Mouse (Mus musculus) brain, embryonic 18.5 days (tissue): ENCODE results near the gene Msrb3.

Source experiments
- DNase-seq: peaks from one replicate; pipeline ENCODE4 v3.0.0-alpha.2; 2012; ENCODE audit warnings: low read depth, low spot score

The Msrb3 gene

DNA sequence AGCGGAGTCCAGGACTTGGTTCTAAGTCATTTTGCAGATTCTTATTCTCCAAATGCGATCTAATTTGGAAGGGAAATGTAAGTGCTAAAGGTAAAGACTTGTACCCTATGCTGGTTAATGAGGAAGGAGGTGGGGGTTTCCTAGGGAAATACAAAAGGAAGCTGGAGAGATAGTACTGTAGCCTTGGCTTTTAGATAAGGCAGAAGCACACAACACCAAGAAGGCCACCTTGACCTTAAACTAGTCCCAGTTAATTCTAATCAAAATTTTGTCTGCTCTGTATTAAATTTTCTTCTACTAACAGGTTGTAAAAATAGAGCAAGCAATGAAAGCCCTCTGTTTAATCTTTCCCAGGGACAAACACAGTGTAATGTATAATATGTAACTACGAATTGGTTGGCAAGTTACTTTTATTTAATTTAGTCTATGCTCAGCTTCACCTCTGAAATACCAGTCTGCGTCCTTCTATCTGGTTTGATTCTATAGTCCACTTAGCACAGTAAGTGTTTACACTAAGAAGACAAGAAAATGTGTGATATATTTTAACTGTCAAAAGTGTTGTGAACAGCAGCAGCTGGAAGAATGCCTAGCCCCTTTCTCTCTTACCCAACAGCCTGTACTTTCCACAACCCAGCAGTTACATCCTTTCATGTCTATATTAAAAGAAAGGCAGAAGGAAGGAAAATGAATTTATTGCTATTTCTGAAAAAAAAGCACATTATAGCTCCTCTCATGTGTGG, 87.9 kb downstream of the Msrb3 start:
- no peak for DNase-seq

DNA sequence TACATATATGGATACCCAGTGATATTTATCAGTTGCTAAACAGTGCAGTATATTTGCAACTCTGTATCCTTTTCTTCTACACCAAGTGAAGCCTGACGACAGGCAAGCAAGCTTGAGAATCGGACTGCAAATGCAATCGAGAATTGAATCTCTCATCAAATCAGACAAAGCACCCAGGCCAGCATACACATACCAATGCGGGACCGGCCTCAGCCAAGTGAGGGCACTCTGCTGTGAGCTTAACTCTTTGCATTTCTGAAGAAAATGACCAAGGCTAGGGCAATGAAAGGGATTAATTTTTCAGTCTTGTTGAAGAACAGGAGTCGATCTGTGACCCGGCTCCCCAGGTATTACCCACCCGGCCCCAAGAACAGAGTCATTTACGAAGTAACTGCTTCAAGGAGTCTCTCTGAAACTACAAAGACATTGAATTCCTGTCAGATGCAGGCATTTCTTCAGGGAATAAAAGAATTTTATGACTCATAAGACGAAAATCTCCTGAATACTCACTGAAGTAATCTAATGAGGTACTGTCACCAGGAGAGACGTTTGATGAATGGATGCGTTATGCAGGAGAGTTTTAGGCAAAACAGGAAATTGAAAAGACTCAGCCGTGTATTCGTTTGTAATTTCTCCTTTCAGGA, 88.7 kb downstream of the Msrb3 start:
- no peak for DNase-seq

DNA sequence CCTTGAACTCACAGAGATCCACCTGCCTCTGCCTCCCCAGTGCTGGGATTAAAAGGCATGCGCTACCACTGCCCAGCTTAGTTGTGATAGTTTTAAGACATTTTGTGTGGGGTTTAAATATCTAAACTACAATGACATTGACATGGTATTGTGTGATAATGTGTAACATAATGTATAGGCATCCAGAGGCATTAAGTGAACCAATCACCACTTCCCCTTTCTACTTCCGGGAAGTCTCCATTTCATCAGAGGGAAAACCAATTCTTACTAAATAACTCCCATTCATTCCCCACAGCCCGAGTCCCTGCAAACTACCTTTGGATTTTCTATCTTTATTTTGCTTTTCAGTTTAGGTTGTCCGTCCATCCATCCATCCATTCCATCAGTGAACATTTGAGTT, 90.7 kb downstream of the Msrb3 start:
- no peak for DNase-seq

DNA sequence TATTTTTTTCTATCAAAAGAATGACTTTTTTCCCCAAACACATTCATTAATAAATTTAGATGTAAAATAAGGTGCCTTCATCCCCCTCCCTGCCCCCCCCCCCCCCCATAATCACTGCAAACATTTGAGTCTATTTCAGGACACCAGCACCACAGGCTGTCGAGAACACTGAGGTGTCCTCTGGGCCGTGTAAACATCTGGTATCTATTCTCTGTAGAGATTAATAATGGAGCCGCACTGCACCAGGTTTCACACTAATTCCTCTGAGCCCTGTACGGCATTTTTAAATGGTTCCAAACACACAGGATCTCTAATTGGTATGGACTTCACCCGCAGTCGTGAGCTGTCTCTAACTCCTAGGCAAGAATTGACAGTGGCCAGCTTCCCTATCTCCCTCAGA, 97.8 kb downstream of the Msrb3 start:
- no peak for DNase-seq

DNA sequence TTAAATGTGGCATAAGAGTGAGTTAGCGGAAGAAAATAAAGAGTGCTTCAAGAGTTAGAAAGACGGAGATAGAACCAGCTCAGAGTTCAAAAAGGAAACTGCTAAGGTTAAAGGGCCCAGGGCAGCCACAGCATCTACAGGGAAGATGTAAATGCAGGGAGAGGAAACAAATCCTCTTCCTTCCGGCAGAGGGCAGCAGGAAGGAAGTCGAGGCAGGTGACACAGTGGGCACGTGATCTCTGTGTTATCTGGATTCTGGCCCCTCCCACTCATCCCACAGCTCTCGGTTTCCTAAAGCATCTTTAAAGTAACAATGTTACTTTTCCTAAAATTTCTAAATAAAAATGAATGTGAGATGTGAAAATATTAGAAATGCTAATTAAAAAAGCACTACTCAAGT, 99.4 kb downstream of the Msrb3 start:
- no peak for DNase-seq

DNA sequence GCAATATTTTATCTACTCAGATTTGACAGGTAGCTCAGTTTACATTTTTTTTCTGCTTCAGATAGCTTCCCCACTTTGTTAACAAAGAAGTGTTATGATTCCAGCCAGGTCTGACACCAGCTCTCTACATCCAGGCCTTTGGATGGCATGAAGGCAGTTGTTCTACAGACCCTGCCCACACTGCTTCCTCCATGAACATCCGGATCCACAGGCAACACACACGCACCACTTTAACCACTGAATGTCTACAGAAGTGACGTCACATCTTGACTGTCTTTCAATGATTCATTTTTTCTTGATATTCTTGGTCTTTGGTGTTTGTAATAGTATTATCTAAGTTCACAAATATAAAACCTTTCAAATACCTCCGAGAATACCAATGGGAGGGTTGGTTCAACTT, 102.2 kb downstream of the Msrb3 start:
- DNase-seq = no peak

DNA sequence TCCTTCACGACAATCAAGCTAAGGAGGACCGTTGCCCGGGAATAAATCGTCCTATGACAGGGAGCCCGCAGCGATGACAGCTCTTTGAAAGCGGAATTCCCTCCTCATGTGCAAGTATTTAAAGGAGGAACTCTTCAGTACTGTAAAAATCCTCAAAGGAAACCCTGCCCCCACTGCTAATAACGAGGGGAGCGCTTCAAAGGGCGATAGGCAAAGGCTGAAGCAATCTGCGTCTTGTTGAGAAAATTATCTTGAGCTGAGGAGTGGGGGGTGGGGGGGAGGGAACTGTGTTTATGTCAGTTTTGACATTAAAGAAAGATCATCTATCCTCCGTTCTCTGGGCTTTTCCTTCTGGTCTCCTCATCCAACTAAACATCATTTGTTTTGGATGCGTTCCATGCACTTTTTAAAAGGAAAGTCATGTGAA, 104.5 kb downstream of the Msrb3 start:
- no peak for DNase-seq

DNA sequence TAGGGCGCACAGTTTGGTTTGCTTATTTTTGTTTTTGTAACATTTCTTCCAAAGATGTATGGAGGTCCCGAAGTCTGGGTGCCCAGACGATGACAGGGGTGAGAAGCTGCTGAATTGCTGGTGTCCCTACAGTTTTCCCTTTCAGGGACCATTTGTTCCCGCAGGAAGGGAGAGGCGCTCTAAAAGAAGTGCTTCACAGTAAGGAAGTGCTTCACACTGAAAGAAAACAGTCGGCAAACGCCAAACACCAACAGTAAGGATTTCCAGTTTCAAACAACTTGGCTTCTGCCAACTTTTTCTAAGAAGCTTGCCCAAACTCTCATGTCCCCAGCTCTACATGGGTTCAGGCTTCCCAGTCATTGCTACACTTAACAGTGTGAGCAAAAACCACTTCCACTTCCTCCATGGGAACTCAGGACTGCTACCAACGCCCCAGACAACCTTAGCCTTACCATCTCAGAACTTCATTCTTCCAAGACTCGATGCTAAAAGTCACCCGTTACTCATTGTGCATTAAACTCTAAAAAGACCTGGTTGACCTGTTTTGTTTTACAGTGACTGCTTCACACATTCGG, 106.6 kb downstream of the Msrb3 start:
- DNase-seq = no peak

DNA sequence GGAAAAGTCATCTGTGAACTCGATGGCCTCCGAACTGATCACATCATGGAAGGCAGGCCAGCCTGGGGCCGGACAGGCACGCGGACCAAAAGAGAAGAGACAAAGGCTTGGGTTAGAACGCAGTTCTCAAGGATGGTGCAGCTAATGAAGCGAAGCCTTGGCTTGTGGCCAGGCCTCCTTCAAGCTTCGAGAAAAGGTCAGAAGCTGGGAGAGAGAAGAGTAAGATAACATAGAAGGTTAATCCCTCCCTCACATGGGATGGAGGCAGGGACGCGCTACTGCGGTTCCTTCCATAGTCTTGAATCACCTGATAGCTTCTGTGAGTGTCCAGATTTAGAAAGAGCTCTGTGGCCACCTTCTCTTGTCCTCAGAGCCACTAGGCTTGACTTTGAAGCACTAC, 107.5 kb downstream of the Msrb3 start:
- DNase-seq = no peak

DNA sequence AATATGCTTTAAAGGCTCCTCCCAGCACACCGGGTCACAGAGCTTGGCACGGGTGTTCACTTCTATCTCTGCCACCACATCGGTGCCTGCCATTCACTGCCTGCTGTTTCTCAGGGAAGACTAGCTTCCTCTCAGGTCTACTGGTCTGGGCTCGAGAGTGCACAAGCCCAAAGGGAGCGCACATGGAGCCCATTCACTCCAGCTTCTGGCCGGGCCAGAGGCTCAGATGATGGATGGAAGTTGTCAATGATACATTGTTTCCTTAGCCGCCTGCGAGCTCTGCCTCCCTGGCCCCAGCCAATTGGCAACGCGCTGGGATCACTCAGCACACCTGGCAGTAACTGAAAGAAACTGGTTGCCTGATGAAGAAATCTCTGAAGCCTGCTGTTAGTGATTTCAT, 111.7 kb downstream of the Msrb3 start:
- DNase-seq = no peak

DNA sequence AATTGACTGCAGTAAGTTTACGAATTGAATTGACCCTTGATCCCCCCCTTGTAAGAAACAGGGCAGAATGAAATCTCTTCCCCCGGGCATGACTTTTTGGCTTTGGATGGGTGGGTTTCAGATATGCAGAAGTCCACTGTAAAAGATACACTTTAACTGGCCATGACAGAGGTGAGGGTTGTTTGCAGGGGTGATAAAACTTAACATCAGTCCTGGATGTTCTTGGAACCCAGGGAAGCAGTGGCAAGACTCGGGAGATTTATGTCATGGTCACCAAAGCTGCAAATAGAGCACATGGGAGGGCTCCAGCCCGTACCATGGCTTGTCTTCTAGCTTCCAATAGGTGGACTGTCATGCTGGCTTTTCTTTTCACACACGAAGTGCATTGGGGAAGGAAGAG, 114.4 kb downstream of the Msrb3 start:
- no peak for DNase-seq

DNA sequence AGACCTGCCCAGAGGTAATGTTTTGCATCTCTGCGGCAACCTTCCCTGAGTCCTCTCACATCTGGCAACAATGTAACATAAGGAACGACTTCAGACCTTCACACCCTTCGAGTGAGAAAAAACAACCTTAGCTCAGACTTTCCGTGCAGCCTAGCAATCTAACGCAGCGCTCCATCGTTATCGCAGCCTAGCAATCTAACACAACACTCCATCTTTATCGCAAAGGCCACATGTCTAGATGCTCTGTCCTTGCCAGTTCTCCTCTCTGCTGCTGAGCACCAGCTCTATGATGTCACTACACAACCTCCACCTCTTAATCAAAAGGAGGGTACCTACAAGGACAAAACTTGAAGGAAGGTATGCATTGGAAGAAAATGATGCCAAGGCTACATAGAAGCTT, 115.5 kb downstream of the Msrb3 start:
- no peak for DNase-seq

DNA sequence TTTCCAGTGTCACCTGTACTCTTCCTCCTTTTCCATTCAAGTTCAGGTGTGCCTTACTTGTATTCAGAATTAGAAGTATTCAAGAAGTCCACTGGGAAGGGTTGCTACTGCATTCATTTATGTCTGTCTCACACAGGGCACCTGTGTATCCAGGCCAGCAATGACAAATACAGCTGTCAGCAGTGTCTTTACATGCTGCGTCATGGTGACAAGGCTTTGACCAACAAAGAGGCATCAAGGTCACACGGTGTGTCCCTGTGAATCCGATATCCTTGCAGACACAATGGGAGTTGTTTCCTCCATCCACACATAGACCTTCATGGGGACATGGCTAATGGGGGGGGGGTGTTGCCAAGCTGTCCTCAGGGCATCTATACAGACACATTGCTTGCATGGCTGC, 121.4 kb downstream of the Msrb3 start:
- DNase-seq = no peak

DNA sequence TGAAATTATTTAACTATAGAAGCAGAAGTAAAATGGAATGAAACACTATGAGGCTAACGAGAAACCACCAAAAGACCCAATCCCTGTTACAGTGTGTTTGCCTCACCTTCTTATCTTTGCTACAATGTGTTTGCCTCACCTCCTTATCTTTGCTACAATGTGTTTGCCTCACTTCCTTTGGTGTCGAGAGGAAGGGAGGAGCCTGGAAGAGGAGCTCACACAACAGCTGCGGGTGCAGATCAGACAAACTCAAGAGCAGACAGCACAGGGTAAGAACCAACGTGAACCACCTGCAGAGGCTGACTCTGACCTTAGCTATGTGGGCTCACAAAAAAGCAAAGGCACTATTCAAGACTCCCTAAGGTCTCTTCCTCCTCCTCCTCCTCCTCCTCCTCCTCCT, 123.5 kb downstream of the Msrb3 start:
- DNase-seq = no peak

DNA sequence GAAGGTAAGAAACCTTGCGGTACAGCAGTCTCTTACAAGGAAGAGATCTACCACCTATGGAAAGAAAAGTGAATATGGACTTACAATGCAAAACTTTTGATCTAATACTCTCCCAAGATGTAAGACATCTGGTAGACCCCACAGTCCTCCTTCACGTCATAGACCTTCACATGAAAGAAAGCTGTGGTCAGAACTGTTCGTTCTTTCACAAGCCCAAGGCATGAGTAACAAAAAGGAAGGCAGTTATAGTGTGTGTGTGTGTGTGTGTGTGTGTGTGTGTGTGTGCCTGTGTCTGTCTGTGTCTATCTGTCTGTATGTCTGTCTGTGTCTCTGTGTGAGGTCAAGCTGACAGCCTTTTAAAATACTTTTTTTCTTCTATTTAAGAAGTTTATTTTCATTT, 131.5 kb downstream of the Msrb3 start:
- no peak for DNase-seq

DNA sequence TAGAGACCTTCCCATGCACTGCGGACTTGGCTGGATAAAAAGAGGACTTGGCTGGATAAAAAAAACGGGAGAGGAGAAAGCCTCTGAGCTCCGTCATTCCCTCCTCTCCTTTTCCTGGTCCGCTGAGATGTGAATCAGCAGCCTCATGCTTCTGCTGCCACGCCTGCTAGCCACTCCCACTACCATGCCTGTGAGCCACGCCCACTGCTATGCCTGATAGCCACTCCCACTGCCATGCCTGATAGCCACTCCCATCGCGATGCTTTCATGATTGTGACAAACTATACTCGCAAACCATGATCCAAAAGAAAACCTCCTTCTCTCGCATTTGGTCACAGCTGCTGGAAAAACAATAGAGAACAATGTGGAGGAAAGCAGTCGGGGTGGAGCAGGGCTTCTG, 133.5 kb downstream of the Msrb3 start:
- no peak for DNase-seq

DNA sequence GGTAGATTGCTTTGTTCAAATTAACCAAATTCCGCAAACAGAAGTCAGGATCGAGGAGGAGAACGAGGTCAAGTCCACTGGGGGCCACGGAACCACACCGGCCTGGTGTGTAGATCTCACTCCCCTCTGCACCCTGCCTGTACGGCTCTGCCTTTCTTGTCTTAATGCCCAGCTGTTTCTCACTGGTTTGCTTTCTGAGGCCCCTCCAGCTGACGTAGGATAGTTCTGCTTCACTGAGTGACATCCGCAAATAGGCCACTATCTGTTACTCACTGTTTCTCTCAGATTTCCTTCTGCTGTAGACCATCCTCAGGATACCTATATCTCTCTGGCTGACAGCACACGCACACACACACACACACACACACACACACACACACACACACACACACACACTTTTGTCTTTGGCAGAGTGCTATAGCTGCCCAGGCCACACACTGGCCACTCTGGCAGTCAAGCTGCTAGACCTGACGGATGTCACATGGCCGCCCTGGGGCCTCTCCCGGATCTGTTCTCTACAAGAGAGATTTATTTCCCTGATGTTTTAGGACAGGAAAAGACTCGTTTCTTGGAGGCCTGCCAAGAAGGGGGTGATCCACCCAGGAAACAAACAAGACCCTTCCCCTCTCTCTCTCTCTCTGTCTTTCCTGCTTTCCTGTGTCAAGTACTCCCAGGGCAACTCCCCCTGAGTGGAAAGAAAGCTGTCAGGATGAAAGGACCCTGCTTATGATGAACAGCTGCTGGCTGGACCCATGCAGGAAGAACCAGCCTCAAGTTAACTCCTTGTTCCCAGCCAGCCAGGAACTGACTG, 135.0 kb downstream of the Msrb3 start:
- DNase-seq = no peak

DNA sequence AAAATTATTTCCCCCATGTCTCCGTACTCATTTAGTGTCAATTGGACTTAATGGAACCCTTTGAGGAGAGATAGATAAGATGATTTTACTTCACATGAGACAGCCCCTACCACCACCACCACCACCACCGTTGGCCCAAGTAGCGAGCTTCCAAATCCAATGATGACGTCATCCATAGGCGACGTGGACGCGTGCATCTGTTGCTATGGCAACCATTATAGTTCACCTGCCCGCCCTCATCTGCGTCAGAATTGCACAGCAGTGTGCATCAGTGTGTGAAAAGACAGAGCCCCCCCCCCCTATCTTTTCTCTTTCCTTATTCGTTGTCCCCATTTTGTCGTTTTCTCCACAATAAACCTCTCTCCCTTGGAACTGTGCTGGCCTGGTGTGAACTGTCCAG, 135.9 kb downstream of the Msrb3 start:
- no peak for DNase-seq

DNA sequence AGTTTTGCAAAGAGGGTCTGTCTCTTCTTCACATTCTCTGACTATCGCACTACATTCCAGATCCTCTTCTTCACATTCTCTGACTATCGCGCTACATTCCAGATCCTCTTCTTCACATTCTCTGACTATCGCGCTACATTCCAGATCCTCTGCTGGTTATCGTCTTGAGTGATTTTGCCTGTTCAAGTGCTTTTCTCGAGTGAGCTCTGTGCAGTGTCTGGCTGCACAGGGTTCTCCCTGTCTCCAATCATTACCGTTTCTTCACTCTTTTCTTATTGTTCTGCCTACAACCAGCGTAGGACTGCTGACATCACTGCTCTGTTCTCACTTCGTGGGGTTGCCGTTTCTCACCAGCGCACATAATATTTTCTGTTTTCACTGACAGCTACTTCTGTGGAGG, 138.2 kb downstream of the Msrb3 start:
- DNase-seq = no peak

DNA sequence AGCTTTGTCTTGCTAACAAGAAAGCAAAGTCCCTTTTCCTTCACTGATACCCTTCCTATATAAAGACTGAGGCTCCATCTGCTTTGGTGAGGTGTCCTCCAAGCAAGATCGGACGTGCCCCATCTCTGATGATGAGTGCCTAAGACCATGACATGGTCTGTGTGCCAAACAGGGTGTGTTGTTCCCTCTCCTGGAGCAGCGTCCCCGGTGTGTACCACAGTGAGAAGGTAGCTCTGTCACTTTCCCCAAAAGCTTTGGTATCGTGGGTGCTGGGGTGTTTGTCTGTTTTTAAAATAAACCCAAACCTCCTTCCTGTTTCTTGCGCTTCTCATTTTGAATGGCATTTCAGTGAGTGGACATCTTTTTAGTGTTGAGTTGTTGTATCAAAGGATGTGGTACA, 139.0 kb downstream of the Msrb3 start:
- no peak for DNase-seq

DNA sequence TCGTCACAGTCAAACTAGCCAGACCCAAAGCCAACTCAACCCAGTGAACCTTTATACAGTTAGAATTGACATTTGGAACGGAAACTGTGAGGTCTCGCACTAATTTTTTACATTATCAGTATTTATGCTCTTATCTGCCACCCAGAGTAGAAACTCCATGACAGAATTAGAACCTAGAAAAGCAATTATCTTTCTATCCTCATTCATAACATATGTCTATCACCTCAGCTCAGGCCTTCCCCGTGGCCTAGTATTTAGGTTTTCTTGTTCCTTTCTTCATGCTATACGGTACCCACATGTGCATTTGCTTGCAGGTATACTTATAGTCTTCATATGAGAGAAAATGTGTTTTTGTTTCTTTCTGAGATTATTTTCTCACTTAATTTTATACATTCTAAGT, 146.4 kb downstream of the Msrb3 start:
- no peak for DNase-seq

DNA sequence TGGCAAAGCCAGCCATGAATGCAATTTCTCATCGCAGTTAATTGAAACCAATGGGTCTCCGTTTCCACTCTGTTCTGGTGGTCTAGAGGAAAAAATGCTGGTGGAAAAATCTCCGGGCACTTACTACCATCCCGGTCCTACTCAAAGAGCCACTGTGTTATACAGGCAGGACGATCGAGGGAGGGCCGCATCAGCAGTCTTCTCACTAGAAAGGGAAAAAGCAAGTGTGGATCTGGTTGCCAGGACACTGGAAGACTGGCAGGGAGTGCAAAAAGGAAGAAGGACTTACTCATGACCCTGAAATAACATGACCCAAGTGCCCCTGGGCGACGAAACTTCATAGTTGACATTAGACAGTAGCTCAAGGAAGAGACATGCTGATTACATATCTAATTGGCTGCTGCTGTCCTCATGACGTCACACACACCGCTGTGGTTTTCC, 147.1 kb downstream of the Msrb3 start:
- DNase-seq = no peak
